Mouse (Mus musculus) neural tube, embryonic 14.5 days (tissue): ENCODE results near the gene Cux2. TPM values are rescaled to one million over a fixed set of nuclear protein-coding genes. Genes with fewer than 3 reads are reported as not detected.

ENCODE experiments used
- ATAC-seq: fragments of 200-750 bp; cut with Nextera tagmentation; 2 replicates; pipeline ENCODE4 v1.8.0; 2017; ENCODE audit warnings: low read depth, mild to moderate bottlenecking, moderate TSS enrichment, moderate library complexity
- H3K27ac ChIP-seq: fragments of 300-500 bp; sonication (generic); 2 replicates; pipeline ENCODE4 v1.5.1; 2014; ENCODE audit warnings: low read depth, mild to moderate bottlenecking, control low read depth, low read length, moderate library complexity, mixed read lengths
- H3K27me3 ChIP-seq: fragments of 300-500 bp; sonication (generic); 2 replicates; pipeline ENCODE4 v1.6.1; 2014; ENCODE audit warnings: low read length; ENCODE audit not compliant: control insufficient read depth, insufficient read depth
- H3K36me3 ChIP-seq: fragments of 300-500 bp; sonication (generic); 2 replicates; pipeline ENCODE4 v1.6.1; 2014; ENCODE audit warnings: low read length, mixed read lengths; ENCODE audit not compliant: control insufficient read depth, insufficient read depth
- H3K4me1 ChIP-seq: fragments of 300-500 bp; sonication (generic); 2 replicates; pipeline ENCODE4 v1.6.1; 2014; ENCODE audit warnings: low read length; ENCODE audit not compliant: control insufficient read depth, insufficient read depth
- H3K4me2 ChIP-seq: fragments of 300-500 bp; sonication (generic); 2 replicates; pipeline ENCODE4 v1.6.1; 2014; ENCODE audit warnings: mild to moderate bottlenecking, low read depth, low read length, control low read depth
- H3K4me3 ChIP-seq: fragments of 300-500 bp; sonication (generic); 2 replicates; pipeline ENCODE4 v1.5.1; 2014; ENCODE audit warnings: low read depth, low read length, control low read depth, mixed read lengths
- H3K9ac ChIP-seq: fragments of 300-500 bp; sonication (generic); replicated peaks from 2 replicates; pipeline ENCODE4 v1.6.1; 2014; ENCODE audit warnings: low read depth, mild to moderate bottlenecking, control low read depth, low read length, mixed read lengths
- H3K9me3 ChIP-seq: fragments of 300-500 bp; sonication (generic); 2 replicates; pipeline ENCODE4 v1.6.1; 2016; ENCODE audit warnings: low read length; ENCODE audit not compliant: control insufficient read depth
- WGBS: fragments of 180-500 bp; shearing (Covaris S2); extraction: QIAGEN DNeasy Blood & Tissue Kit; methylation state at CpG from one replicate; pipeline ENCODE4 v1.1.7; 2014; 5-methylcytosine and 5-hydroxymethylcytosine counted together
- polyA plus RNA-seq: library from polyadenylated mRNA; unstranded; fragments of >200 nt; fragmentation: Nextera tagmentation; extraction: Ambion mirVana; gene quantifications from 2 replicates; pipeline ENCODE4 v1.2.1, GENCODE M21; 2014

Gene Cux2
- polyA plus RNA-seq, 1 experiment from 2014 or later, result 31.3 TPM

- Histone ChIP-seq H3K27me3 (no peaks in the 10 kb centered on the region), H3K4me1 (no peaks in the 10 kb centered on the region), H3K9me3 (no peaks in the 10 kb centered on the region), H3K27ac (no peak overlapping the region), H3K9ac (no peak overlapping the region), H3K4me3 (no peak overlapping the region), H3K36me3 (no peaks in the 10 kb centered on the region), H3K4me2 (no peak overlapping the region)
- ATAC-seq, result no peak
- WGBS, result 69% methylated on average over 3 of the region's 3 CpGs
Measured at GRCm38 (mm10) chr5:122084470-122084869, 34.6 kb upstream of the Cux2 start.

DNA sequence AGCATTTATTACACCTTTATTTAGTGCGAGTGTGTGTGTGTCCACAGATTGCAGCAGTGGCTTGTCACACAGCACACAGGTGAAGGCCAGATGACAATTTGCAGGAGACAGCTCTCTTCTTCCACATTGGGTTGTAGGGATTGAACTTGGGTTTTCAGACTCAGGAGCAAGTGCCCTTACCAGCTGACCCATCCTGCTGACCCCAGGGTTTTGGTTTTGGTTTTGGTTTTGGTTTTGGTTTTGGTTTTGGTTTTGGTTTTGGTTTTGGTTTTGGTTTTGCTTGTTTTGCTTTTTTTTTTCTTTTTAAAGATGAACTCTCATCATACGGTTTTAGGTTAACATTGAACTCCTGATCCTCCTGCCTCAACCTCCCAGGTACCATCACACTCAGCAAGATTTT is 33.4 kb upstream of the Cux2 start:
- Histone ChIP-seq H3K9ac (no peak overlapping the region), H3K4me2 (no peak overlapping the region), H3K27ac (no peak overlapping the region), H3K27me3 (no peaks in the 10 kb centered on the region), H3K4me3 (no peak overlapping the region), H3K4me1 (no peaks in the 10 kb centered on the region), H3K36me3 (no peaks in the 10 kb centered on the region), H3K9me3 (no peaks in the 10 kb centered on the region)
- ATAC-seq, result no peak
- 88% methylated on average over 2 of the region's 2 CpGs for WGBS

GRCm38 (mm10) chr5:122081471-122081870 is 31.6 kb upstream of the Cux2 start:
- H3K27ac ChIP-seq, result no peak overlapping the region
- no peaks in the 10 kb centered on the region for H3K27me3 ChIP-seq
- ATAC-seq, result no peak
- no peaks in the 10 kb centered on the region for H3K36me3 ChIP-seq
- H3K9me3 ChIP-seq, result no peaks in the 10 kb centered on the region
- H3K4me2 ChIP-seq, result no peak overlapping the region
- no peak overlapping the region for H3K4me3 ChIP-seq
- no peak overlapping the region for H3K9ac ChIP-seq
- 89% methylated on average over 13 of the region's 13 CpGs for WGBS
- H3K4me1 ChIP-seq, result no peaks in the 10 kb centered on the region

DNA sequence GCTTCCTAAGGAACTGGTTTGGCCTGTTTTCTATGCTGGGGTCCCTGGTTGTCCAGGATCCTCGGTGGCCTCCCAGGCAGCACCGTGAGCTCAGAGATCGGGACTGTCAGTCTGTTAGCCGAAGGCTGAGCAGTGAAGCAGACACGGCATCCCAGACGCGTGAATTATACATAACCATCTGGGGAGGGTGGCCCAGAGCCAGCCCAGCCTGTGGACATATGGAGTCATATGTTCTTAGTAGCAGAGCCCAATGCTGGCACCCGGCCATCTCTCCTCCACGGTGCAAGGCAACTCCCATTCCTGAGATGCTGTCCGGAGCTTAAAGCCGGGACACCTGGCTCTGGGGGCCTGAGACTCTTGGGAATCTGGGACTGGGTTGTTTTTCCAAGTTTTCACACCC is 31.0 kb upstream of the Cux2 start:
- H3K4me3 ChIP-seq, result no peak overlapping the region
- no peak overlapping the region for H3K9ac ChIP-seq
- H3K27ac ChIP-seq, result no peak overlapping the region
- peak; percentile 61; the same call in 1 of the 2 replicates for ATAC-seq
- no peaks in the 10 kb centered on the region for H3K4me1 ChIP-seq
- no peaks in the 10 kb centered on the region for H3K9me3 ChIP-seq
- H3K27me3 ChIP-seq, result no peaks in the 10 kb centered on the region
- no peak overlapping the region for H3K4me2 ChIP-seq
- no peaks in the 10 kb centered on the region for H3K36me3 ChIP-seq
- 38% methylated on average over 11 of the region's 11 CpGs for WGBS

- no peaks in the 10 kb centered on the region for H3K9me3 ChIP-seq
Measured at GRCm38 (mm10) chr5:122079796-122080195, 29.9 kb upstream of the Cux2 start.

GRCm38 (mm10) chr5:122077244-122077643 is 27.3 kb upstream of the Cux2 start:
- Histone ChIP-seq H3K4me1 (no peaks in the 10 kb centered on the region), H3K9me3 (no peaks in the 10 kb centered on the region), H3K36me3 (no peaks in the 10 kb centered on the region), H3K4me3 (no peak overlapping the region), H3K9ac (no peak overlapping the region), H3K27ac (no peak overlapping the region), H3K27me3 (no peaks in the 10 kb centered on the region), H3K4me2 (no peak overlapping the region)
- WGBS, result 64% methylated on average over 4 of the region's 4 CpGs
- ATAC-seq, result no peak

More at GRCm38 (mm10) chr5:122079796-122080195, 29.9 kb upstream of the Cux2 start:
- no peak for ATAC-seq
- WGBS, result 78% methylated on average over 7 of the region's 7 CpGs
- H3K36me3 ChIP-seq, result no peaks in the 10 kb centered on the region
- H3K27me3 ChIP-seq, result no peaks in the 10 kb centered on the region
- no peak overlapping the region for H3K27ac ChIP-seq
- H3K4me1 ChIP-seq, result no peaks in the 10 kb centered on the region
- no peak overlapping the region for H3K4me3 ChIP-seq
- no peak overlapping the region for H3K9ac ChIP-seq
- H3K4me2 ChIP-seq, result no peak overlapping the region

DNA sequence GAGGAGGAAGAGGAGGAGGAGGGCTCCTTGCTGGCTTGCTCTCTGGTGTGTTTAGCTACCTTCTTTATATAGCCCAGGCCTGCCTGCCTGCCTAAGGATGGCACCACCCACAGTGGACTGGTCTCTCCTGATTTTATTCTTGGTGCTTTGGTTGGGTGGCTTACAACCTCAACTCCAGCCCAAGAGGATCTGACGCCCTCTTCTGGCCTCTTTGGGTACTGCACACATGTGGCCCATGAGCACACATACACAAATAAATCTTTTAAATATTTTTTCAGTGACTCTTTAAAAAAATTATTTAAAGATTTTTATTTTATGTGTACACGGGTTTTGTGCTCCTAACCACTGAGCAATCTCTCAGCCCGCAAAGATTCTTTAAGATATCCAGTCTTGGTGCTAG is 25.8 kb upstream of the Cux2 start:
- no peak for ATAC-seq
- no peak overlapping the region for H3K4me3 ChIP-seq
- 52% methylated on average over 3 of the region's 3 CpGs for WGBS

GRCm38 (mm10) chr5:122071997-122072396 is 22.1 kb upstream of the Cux2 start:
- no peak for ATAC-seq
- H3K4me3 ChIP-seq, result no peak overlapping the region
- 72% methylated on average over 4 of the region's 4 CpGs for WGBS
- no peak overlapping the region for H3K4me2 ChIP-seq
- H3K36me3 ChIP-seq, result no peaks in the 10 kb centered on the region
- no peaks in the 10 kb centered on the region for H3K4me1 ChIP-seq
- H3K9ac ChIP-seq, result no peak overlapping the region
- H3K27ac ChIP-seq, result no peak overlapping the region
- no peaks in the 10 kb centered on the region for H3K27me3 ChIP-seq
- H3K9me3 ChIP-seq, result no peaks in the 10 kb centered on the region

More for the DNA sequence above, 25.8 kb upstream of the Cux2 start:
- Histone ChIP-seq H3K27me3 (no peaks in the 10 kb centered on the region), H3K4me1 (no peaks in the 10 kb centered on the region), H3K36me3 (no peaks in the 10 kb centered on the region), H3K27ac (no peak overlapping the region), H3K4me2 (no peak overlapping the region), H3K9ac (no peak overlapping the region), H3K9me3 (no peaks in the 10 kb centered on the region)

- H3K36me3 ChIP-seq, result no peaks in the 10 kb centered on the region
- H3K9me3 ChIP-seq, result no peaks in the 10 kb centered on the region
- no peak overlapping the region for H3K4me3 ChIP-seq
- H3K27ac ChIP-seq, result no peak overlapping the region
- H3K4me2 ChIP-seq, result no peak overlapping the region
- no peaks in the 10 kb centered on the region for H3K27me3 ChIP-seq
- WGBS, result 87% methylated on average over 16 of the region's 16 CpGs
- H3K9ac ChIP-seq, result no peak overlapping the region
- no peaks in the 10 kb centered on the region for H3K4me1 ChIP-seq
- ATAC-seq, result no peak
Measured at GRCm38 (mm10) chr5:122070963-122071800, 21.3 kb upstream of the Cux2 start.
